Mouse (Mus musculus): ENCODE data around the gene Ifnab.
A peak's percentile ranks its signal among the peaks of the same experiment; 100 is the strongest.

The Ifnab gene

GRCm38 (mm10) chr4:88680362-88680761 lies 10.8 kb downstream of the Ifnab start:
- no peak for DNase-seq (ENCODE audit: extremely low read depth, low read depth, low spot score)

- DNase-seq (ENCODE audit: extremely low read depth, low read depth, low spot score) = no peak
These were observed 14.3 kb downstream of the Ifnab start, which contains the start of gene Ifna16 for GRCm38 (mm10) chr4:88676824-88677223. Gene Ifna16, minus strand, starts transcription at chr4:88676924.

GRCm38 (mm10) chr4:88655461-88655860 lies 35.7 kb downstream of the Ifnab start:
- DNase-seq (ENCODE audit: extremely low read depth, low read depth, low spot score) = no peak

GRCm38 (mm10) chr4:88653644-88654043 lies 37.5 kb downstream of the Ifnab start:
- no peak for DNase-seq (ENCODE audit: extremely low read depth, low read depth, low spot score)

DNA sequence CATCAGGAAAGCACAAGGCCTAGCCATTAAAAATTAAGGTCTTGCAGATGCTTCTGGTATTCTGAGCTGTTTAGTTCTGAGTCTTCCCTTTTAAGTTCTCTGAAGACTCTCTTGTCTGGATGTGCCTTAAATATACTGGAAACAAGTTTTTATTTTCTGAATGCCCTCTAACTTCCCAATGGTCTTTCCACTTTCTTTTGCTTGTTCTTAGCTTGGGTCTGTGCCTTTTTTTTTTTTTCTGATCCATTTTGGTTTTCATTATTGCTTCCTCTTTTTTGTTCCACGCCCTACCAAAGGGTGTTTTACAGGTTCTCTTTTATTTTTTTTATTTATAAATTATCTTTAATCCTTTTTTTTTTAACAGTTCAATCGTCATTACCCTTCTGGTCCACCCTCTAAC lies 46.8 kb downstream of the Ifnab start, which contains the start of gene Ifna13:
Ifna13 (minus strand) TSS at position 101 of the 400 bp plus-strand sequence.
- DNase-seq (ENCODE audit: extremely low read depth, low read depth, low spot score) = no peak

- DNase-seq (ENCODE audit: extremely low read depth, low read depth, low spot score) = no peak
These were observed 48.6 kb downstream of the Ifnab start for GRCm38 (mm10) chr4:88642526-88642925.

DNA sequence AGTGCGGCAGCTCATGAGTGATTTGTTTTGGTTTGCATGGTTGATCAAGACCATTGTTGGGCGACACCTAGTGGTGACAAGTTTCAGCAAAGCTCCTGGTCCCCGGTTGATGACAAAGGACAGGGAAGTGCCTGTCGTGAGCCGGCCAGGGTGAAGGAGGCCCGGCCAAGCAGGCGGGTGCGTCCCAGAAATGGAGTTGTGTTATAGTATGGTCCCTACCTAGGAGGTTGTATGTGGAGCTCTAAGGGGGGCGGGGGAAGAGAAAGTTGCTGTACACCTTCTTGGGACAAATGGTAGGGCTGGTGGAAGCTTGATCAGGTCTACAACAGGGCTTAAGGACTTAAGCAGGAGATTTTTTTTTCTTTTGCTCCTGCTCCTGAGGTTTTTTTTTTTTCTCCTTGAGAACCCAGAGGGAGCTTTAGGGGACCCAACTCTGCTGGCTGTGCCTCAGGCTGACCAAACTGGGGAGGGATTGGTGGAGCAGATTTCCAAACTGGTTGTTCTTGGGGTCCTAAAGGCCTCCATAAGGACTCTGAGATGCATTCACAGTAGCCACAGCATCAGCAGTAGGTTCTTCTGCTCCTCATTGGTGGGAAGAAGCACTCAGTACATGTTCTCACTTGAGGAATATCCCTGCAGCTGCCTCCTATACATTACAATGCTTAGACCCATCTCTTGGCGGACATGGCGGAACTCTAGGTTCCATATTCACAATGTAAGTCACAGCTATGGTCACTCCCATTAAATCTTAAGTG lies 49.9 kb downstream of the Ifnab start:
- DNase-seq (ENCODE audit: extremely low read depth, low read depth, low spot score) = peak; percentile 58

- no peak for DNase-seq (ENCODE audit: extremely low read depth, low read depth, low spot score)
These were observed 50.5 kb downstream of the Ifnab start for GRCm38 (mm10) chr4:88640704-88641076.
